Mouse (Mus musculus) cortical plate, adult 2 months (tissue): Measurements from ENCODE around the gene Myct1.

Experiments
- CTCF ChIP-seq: fragments of 200-500 bp; IDR thresholded peaks from 2 replicates; pipeline ENCODE4 v1.5.1; 2011; ENCODE audit warnings: mild to moderate bottlenecking, control low read depth, low read length; ENCODE audit not compliant: insufficient read depth; ENCODE audit errors: extremely low read depth
- POLR2A ChIP-seq: fragments of 200-500 bp; IDR thresholded peaks from 2 replicates; pipeline ENCODE4 v1.6.1; 2011; ENCODE audit warnings: mild to moderate bottlenecking, low read length, control low read depth; ENCODE audit not compliant: insufficient read depth; ENCODE audit errors: extremely low read depth

GRCm38 (mm10) chr10:5594457-5594856, 882 bp downstream of the Myct1 start:
- TF ChIP-seq CTCF (no peak), POLR2A (no peak)
